Mouse (Mus musculus) heart, embryonic 14.5 days (tissue): ENCODE results near the gene Sh3tc1. TPM values are rescaled to one million over a fixed set of nuclear protein-coding genes. Genes with fewer than 3 reads are reported as not detected.

ENCODE experiments used
- ATAC-seq: fragments of 200-750 bp; cut with Nextera tagmentation; 2 replicates; pipeline ENCODE4 v1.8.0; 2017; ENCODE audit warnings: low read depth, moderate TSS enrichment; ENCODE audit not compliant: insufficient number of reproducible peaks, insufficient read depth, low FRiP score
- H3K27ac ChIP-seq, 2 experiments: fragments of 200-500 bp in 1 of 2; fragments of 300-500 bp in 1 of 2; sonication (generic) in 1 of 2; replicated peaks in 1 of 2; 2 replicates each; pipeline ENCODE4 v1.5.1; 2012 to 2014; ENCODE audit warnings: low read depth in 2 of 2, low read length in 2 of 2, control low read depth in 1 of 2, mild to moderate bottlenecking in 1 of 2, mixed read lengths in 1 of 2; ENCODE audit not compliant: control insufficient read depth in 1 of 2, insufficient read depth in 1 of 2
- H3K27me3 ChIP-seq: fragments of 300-500 bp; sonication (generic); 2 replicates; pipeline ENCODE4 v1.6.1; 2014; ENCODE audit warnings: mild to moderate bottlenecking, low read length, control low read depth; ENCODE audit not compliant: control insufficient read depth, insufficient read depth
- H3K36me3 ChIP-seq: fragments of 300-500 bp; sonication (generic); 2 replicates; pipeline ENCODE4 v1.6.1; 2014; ENCODE audit warnings: mild to moderate bottlenecking, control low read depth, low read length, mixed read lengths; ENCODE audit not compliant: control insufficient read depth, insufficient read depth
- H3K4me1 ChIP-seq, 2 experiments: fragments of 200-500 bp in 1 of 2; fragments of 300-500 bp in 1 of 2; sonication (generic) in 1 of 2; 2 replicates each; pipeline ENCODE4 v1.6.1; 2012 to 2014; ENCODE audit warnings: low read length in 2 of 2, control low read depth in 1 of 2, mixed read lengths in 1 of 2; ENCODE audit not compliant: control insufficient read depth in 2 of 2, insufficient read depth in 2 of 2
- H3K4me2 ChIP-seq: fragments of 300-500 bp; sonication (generic); 2 replicates; pipeline ENCODE4 v1.6.1; 2014; ENCODE audit warnings: mild to moderate bottlenecking, low read length
- H3K4me3 ChIP-seq, 2 experiments: fragments of 200-500 bp in 1 of 2; fragments of 300-500 bp in 1 of 2; sonication (generic) in 1 of 2; 2 replicates each; pipeline ENCODE4 v1.5.1; 2012 to 2014; ENCODE audit warnings: low read length in 2 of 2, mild to moderate bottlenecking in 2 of 2, control low read depth in 1 of 2, low read depth in 1 of 2, moderate library complexity in 1 of 2; ENCODE audit not compliant: control insufficient read depth in 1 of 2, insufficient read depth in 1 of 2
- H3K9ac ChIP-seq: fragments of 300-500 bp; sonication (generic); 2 replicates; pipeline ENCODE4 v1.6.1; 2014; ENCODE audit warnings: mild to moderate bottlenecking, low read length
- H3K9me3 ChIP-seq: fragments of 300-500 bp; sonication (generic); 2 replicates; pipeline ENCODE4 v1.6.1; 2016; ENCODE audit warnings: low read length, control low read depth; ENCODE audit not compliant: control insufficient read depth
- WGBS: fragments of 180-500 bp; shearing (Covaris S2); extraction: QIAGEN DNeasy Blood & Tissue Kit; methylation state at CpG from one replicate; pipeline ENCODE4 v1.1.7; 2014; 5-methylcytosine and 5-hydroxymethylcytosine counted together
- polyA plus RNA-seq: library from polyadenylated mRNA; unstranded; fragments of >200 nt; fragmentation: Nextera tagmentation; extraction: Ambion mirVana; gene quantifications from 2 replicates; pipeline ENCODE4 v1.2.1, GENCODE M21; 2014

Sh3tc1 gene
- polyA plus RNA-seq: 6.3 and 7.8 TPM in 2 replicates

DNA sequence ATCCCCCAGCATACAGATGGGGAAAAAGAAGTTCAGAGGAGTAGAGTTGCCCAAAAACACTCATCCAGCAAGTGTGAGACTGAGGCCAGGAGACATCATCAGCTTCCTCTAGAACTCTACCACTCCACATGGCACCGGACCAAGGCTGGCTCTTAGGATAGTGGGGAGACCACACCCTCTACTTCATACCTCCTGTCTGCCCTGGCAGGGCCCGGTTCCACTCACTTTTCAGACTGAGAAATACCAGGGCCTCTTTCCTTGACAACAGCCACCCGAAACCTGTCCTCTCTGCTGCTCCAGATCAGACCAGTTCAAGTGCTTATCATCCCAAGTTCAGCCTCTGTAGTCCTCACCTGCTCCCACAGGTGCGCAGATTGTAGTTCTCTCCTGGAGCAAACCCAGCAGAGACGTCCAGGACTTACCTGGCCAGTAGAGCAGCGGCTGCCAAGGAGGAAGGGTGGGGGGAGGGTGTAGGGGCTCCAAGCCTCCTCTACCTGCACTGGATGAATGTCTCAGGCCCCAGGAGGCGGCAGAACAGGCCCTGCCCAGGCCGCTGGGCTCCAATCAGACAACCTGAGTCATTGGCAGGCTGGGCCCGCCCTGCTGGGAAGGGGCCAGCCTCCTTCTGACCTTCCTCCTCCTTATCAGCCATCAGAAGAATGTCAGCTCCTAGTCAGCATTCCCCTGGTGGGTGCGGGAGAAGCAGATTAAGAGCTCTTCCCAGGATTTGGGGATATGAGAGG lies at the start of gene Sh3tc1:
Gene Sh3tc1, minus strand, starts transcription at position 452 of the 743 bp plus-strand sequence.
- Histone ChIP-seq H3K9me3 (no peaks in the 10 kb centered on the region), H3K27ac (no peak within 1 kb of the TSS), H3K36me3 (no peaks in the 10 kb centered on the region), H3K4me3 (no peak within 1 kb of the TSS), H3K9ac (no peak within 1 kb of the TSS), H3K27me3 (no peaks in the 10 kb centered on the region; the same call in 1 of the 2 replicates), H3K4me2 (peak within 1 kb of the TSS; percentile 33), H3K4me1 (peaks cover 48% of the 10 kb centered on the region in 2 experiments)
- WGBS: 13% methylated on average over 10 of the region's 10 CpGs
- ATAC-seq: peak; percentile 45

DNA sequence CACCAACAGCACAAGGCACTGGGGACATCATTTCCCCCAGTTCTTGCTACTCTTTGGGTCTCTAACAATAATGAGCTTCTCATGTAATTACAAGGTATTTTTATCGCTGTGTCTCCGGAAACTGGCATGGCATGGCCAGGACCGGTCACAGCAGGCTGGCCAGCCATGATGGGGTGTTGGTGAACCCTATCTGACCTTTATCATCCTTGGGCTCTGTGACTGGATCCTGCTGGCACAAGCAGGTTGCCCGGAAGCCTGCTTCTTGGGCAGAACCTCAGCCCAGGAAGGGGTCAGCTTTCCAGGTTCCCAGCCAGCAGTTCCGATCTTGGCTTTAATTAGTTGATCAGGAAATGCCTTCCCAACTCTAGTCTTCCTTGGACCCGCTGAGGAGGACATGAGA lies 48.9 kb upstream of the Sh3tc1 start:
- peaks cover 4 to 12% of the 10 kb centered on the region in 2 experiments; a peak in 3 of 4 replicates for H3K4me1 ChIP-seq
- H3K27ac ChIP-seq: no peak overlapping the region
- no peak for ATAC-seq
- H3K27me3 ChIP-seq: no peaks in the 10 kb centered on the region; the same call in 1 of the 2 replicates
- H3K36me3 ChIP-seq: no peaks in the 10 kb centered on the region
- H3K4me3 ChIP-seq: no peak overlapping the region
- H3K4me2 ChIP-seq: no peak overlapping the region
- H3K9ac ChIP-seq: no peak overlapping the region
- 70% methylated on average over 6 of the region's 6 CpGs for WGBS
- no peaks in the 10 kb centered on the region for H3K9me3 ChIP-seq

GRCm38 (mm10) chr5:35787847-35788246 lies 48.1 kb upstream of the Sh3tc1 start:
- H3K36me3 ChIP-seq: no peaks in the 10 kb centered on the region
- H3K4me1 ChIP-seq: peaks cover 4 to 8% of the 10 kb centered on the region in 2 experiments; a peak in 3 of 4 replicates
- no peaks in the 10 kb centered on the region for H3K9me3 ChIP-seq
- no peak overlapping the region for H3K27ac ChIP-seq
- no peak overlapping the region for H3K4me3 ChIP-seq
- H3K9ac ChIP-seq: no peak overlapping the region
- no peak overlapping the region for H3K4me2 ChIP-seq
- ATAC-seq: no peak
- no peaks in the 10 kb centered on the region; the same call in 1 of the 2 replicates for H3K27me3 ChIP-seq
- WGBS: 85% methylated on average over 12 of the region's 12 CpGs

- H3K36me3 ChIP-seq: no peaks in the 10 kb centered on the region
- ATAC-seq: no peak
- no peak overlapping the region for H3K4me2 ChIP-seq
- 0 out of 2 replicates have a peak, but pooled peaks cover 4% of the 10 kb centered on the region for H3K9me3 ChIP-seq
- 61% methylated on average over 7 of the region's 7 CpGs for WGBS
- no peak overlapping the region for H3K27ac ChIP-seq
- H3K4me1 ChIP-seq: peaks cover 7% of the 10 kb centered on the region in 2 experiments; a peak in 2 of 4 replicates
- no peak overlapping the region for H3K4me3 ChIP-seq
- no peak overlapping the region for H3K9ac ChIP-seq
- no peaks in the 10 kb centered on the region; the same call in 1 of the 2 replicates for H3K27me3 ChIP-seq
These were observed 46.1 kb upstream of the Sh3tc1 start for GRCm38 (mm10) chr5:35785853-35786252.

- 0 out of 2 replicates have a peak, but pooled peaks cover 4% of the 10 kb centered on the region for H3K9me3 ChIP-seq
- 61% methylated on average over 10 of the region's 10 CpGs for WGBS
These were observed 42.9 kb upstream of the Sh3tc1 start for GRCm38 (mm10) chr5:35782648-35783180.

DNA sequence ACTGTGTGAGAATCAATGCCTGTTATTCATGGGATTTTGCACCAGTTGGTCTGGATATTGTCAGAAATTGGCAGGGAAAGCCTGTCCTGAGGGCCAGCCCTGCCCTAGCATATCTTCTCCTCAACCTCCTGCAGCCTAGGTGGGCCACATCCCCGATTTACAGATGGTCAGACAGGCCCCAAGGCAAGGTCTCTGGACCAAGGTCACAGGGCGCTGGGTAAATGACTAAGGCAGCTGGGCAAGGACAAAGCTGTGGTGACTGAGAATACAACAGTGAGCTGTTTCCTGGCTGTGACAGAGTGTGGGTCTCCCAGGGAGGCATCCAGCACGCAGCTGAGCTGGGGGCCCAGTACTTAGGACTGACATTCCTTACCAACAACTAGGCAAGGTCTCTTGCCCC lies 41.3 kb upstream of the Sh3tc1 start:
- H3K9me3 ChIP-seq: 0 out of 2 replicates have a peak, but pooled peaks cover 4% of the 10 kb centered on the region
- peaks cover 11 to 15% of the 10 kb centered on the region in 2 experiments; a peak in 2 of 4 replicates for H3K4me1 ChIP-seq
- no peaks in the 10 kb centered on the region for H3K36me3 ChIP-seq
- no peak overlapping the region for H3K4me3 ChIP-seq
- no peak overlapping the region for H3K4me2 ChIP-seq
- ATAC-seq: no peak
- no peak overlapping the region for H3K27ac ChIP-seq
- no peak overlapping the region for H3K9ac ChIP-seq
- no peaks in the 10 kb centered on the region; the same call in 1 of the 2 replicates for H3K27me3 ChIP-seq
- WGBS: 75% methylated on average over 3 of the region's 3 CpGs

More at GRCm38 (mm10) chr5:35782648-35783180, 42.9 kb upstream of the Sh3tc1 start:
- no peak for ATAC-seq
- Histone ChIP-seq H3K4me3 (no peak overlapping the region), H3K36me3 (no peaks in the 10 kb centered on the region), H3K4me2 (no peak overlapping the region), H3K9ac (no peak overlapping the region), H3K27ac (no peak overlapping the region), H3K4me1 (peaks cover 15 to 21% of the 10 kb centered on the region in 2 experiments; a peak in 3 of 4 replicates), H3K27me3 (no peaks in the 10 kb centered on the region; the same call in 1 of the 2 replicates)

GRCm38 (mm10) chr5:35774137-35774424 lies 34.3 kb upstream of the Sh3tc1 start:
- Histone ChIP-seq H3K9me3 (no peaks in the 10 kb centered on the region), H3K27me3 (no peaks in the 10 kb centered on the region), H3K27ac (peak overlapping the region in 1 of 2 experiments; percentile 46; a peak in 1 of 4 replicates), H3K36me3 (no peaks in the 10 kb centered on the region), H3K4me3 (no peak overlapping the region), H3K4me2 (no peak overlapping the region), H3K9ac (no peak overlapping the region), H3K4me1 (peaks cover 30 to 54% of the 10 kb centered on the region in 2 experiments)
- WGBS: 73% methylated on average over 6 of the region's 6 CpGs
- no peak for ATAC-seq
